Mouse (Mus musculus) stomach, embryonic 15.5 days (tissue): ENCODE data around the gene Fars2. TPM values are rescaled to one million over a fixed set of nuclear protein-coding genes. Genes with fewer than 3 reads are reported as not detected.

Source experiments
- ATAC-seq: fragments of 200-750 bp; cut with Nextera tagmentation; 2 replicates; pipeline ENCODE4 v1.8.0; 2017; ENCODE audit warnings: low read depth, moderate number of reproducible peaks, moderate TSS enrichment; ENCODE audit not compliant: insufficient read depth, low FRiP score
- H3K27ac ChIP-seq: fragments of 300-500 bp; sonication (generic); 2 replicates; pipeline ENCODE4 v1.5.1; 2015; ENCODE audit warnings: mild to moderate bottlenecking, inconsistent platforms
- H3K27me3 ChIP-seq: fragments of 300-500 bp; sonication (generic); replicated peaks from 2 replicates; pipeline ENCODE4 v1.6.1; 2015; ENCODE audit warnings: inconsistent platforms
- H3K36me3 ChIP-seq: fragments of 300-500 bp; sonication (generic); 2 replicates; pipeline ENCODE4 v1.6.1; 2015; ENCODE audit warnings: inconsistent platforms
- H3K4me1 ChIP-seq: fragments of 300-500 bp; sonication (generic); 2 replicates; pipeline ENCODE4 v1.6.1; 2015; ENCODE audit warnings: inconsistent platforms
- H3K4me2 ChIP-seq: fragments of 300-500 bp; sonication (generic); 2 replicates; pipeline ENCODE4 v1.6.1; 2015; ENCODE audit warnings: mild to moderate bottlenecking, inconsistent platforms
- H3K4me3 ChIP-seq: fragments of 300-500 bp; sonication (generic); replicated peaks from 2 replicates; pipeline ENCODE4 v1.5.1; 2015; ENCODE audit warnings: inconsistent platforms
- H3K9ac ChIP-seq: fragments of 300-500 bp; sonication (generic); 2 replicates; pipeline ENCODE4 v1.6.1; 2015; ENCODE audit warnings: inconsistent platforms
- H3K9me3 ChIP-seq: fragments of 300-500 bp; sonication (generic); 2 replicates; pipeline ENCODE4 v1.6.1; 2016; ENCODE audit warnings: inconsistent platforms
- WGBS: fragments of 180-500 bp; shearing (Covaris S2); methylation state at CpG from one replicate; pipeline ENCODE4 v1.1.7; 2015; 5-methylcytosine and 5-hydroxymethylcytosine counted together
- polyA plus RNA-seq: library from polyadenylated mRNA; unstranded; fragments of >200 nt; fragmentation: Nextera tagmentation; extraction: Ambion mirVana; gene quantifications from 2 replicates; pipeline ENCODE4 v1.2.1, GENCODE M21; 2015

The Fars2 gene
- polyA plus RNA-seq = 38.6 and 39.5 TPM in 2 replicates

- H3K9ac ChIP-seq = peak within 1 kb of the TSS; percentile 41
- peak within 1 kb of the TSS; percentile 70 for H3K4me2 ChIP-seq
- 0 out of 2 replicates have a peak, but pooled peaks cover 3% of the 10 kb centered on the region for H3K4me1 ChIP-seq
- H3K4me3 ChIP-seq = peak within 1 kb of the TSS; percentile 86
- WGBS = under 1% methylated on average over 66 of the region's 75 CpGs
- no peaks in the 10 kb centered on the region for H3K36me3 ChIP-seq
- no peaks in the 10 kb centered on the region for H3K27me3 ChIP-seq
- ATAC-seq = peak; percentile 99
- peak within 1 kb of the TSS; percentile 96 for H3K27ac ChIP-seq
- no peaks in the 10 kb centered on the region for H3K9me3 ChIP-seq
Observed at GRCm38 (mm10) chr13:36117143-36118014, at the start of gene Fars2, which contains the start of gene Lyrm4. Gene Fars2 (plus strand): TSS chr13:36117412. Gene Lyrm4 (minus strand): TSS chr13:36117526.

GRCm38 (mm10) chr13:36074484-36074883 lies 42.7 kb upstream of the Fars2 start:
- H3K4me1 ChIP-seq = no peaks in the 10 kb centered on the region
- H3K27me3 ChIP-seq = no peaks in the 10 kb centered on the region
- no peaks in the 10 kb centered on the region for H3K36me3 ChIP-seq
- no peaks in the 10 kb centered on the region for H3K9me3 ChIP-seq
- ATAC-seq = no peak
- no peak overlapping the region for H3K27ac ChIP-seq
- 78% methylated on average over 3 of the region's 3 CpGs for WGBS
- H3K9ac ChIP-seq = no peak overlapping the region
- no peak overlapping the region for H3K4me2 ChIP-seq
- no peak overlapping the region for H3K4me3 ChIP-seq

GRCm38 (mm10) chr13:36081591-36081990 lies 35.6 kb upstream of the Fars2 start:
- no peaks in the 10 kb centered on the region for H3K9me3 ChIP-seq
- no peak for ATAC-seq
- H3K27me3 ChIP-seq = no peaks in the 10 kb centered on the region
- no peaks in the 10 kb centered on the region; the same call in 1 of the 2 replicates for H3K36me3 ChIP-seq
- H3K9ac ChIP-seq = no peak overlapping the region
- H3K4me3 ChIP-seq = no peak overlapping the region
- H3K4me1 ChIP-seq = no peaks in the 10 kb centered on the region
- no peak overlapping the region for H3K27ac ChIP-seq
- no peak overlapping the region for H3K4me2 ChIP-seq
- WGBS = 91% methylated on average over 3 of the region's 3 CpGs

DNA sequence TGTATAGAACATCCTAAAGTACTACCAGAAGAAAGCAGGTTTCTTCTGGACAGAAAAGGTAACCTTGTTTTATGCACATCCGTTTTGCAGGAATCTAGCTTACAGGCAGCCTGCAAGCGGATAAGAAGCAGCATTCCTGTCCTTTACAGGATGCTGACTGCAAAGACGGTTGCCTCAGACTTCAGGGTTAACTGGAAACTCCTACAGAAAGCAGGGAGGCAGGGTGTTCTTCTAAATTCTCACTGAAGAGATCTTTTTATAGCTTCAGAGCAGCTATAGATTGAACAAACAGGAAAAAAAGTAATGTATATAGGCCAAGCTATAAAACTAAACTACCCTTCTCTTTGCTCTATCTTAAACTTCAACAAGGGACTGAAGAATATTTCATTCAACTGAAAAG lies 32.5 kb upstream of the Fars2 start:
- no peak overlapping the region for H3K9ac ChIP-seq
- no peaks in the 10 kb centered on the region for H3K27me3 ChIP-seq
- WGBS = 84% methylated on average over 3 of the region's 3 CpGs
- H3K9me3 ChIP-seq = no peaks in the 10 kb centered on the region
- H3K27ac ChIP-seq = no peak overlapping the region
- no peak overlapping the region for H3K4me2 ChIP-seq
- ATAC-seq = no peak
- H3K4me1 ChIP-seq = no peaks in the 10 kb centered on the region
- H3K36me3 ChIP-seq = no peaks in the 10 kb centered on the region; the same call in 1 of the 2 replicates
- H3K4me3 ChIP-seq = no peak overlapping the region

DNA sequence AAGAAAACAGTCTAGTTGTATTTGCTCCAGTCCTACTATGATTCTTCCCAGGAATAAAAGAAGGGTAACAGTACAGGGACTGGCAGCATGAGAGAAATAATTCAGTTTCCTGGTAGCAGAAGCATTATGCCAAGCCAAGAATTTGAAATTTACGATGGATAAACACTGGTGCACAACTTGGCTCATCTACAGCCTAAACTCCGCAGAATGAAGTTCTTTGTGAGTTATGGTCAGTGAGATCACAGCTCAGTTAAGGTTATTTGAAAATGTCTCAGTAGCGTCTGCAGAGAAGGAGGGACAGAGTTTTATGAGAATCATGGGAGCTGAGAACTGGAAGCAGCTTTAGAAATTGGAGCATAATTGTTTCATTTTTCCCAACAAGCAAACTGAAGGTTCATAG lies 31.2 kb upstream of the Fars2 start:
- WGBS = 54% methylated on average over 3 of the region's 3 CpGs
- H3K9me3 ChIP-seq = no peaks in the 10 kb centered on the region
- ATAC-seq = no peak
- H3K4me3 ChIP-seq = no peak overlapping the region
- H3K36me3 ChIP-seq = no peaks in the 10 kb centered on the region; the same call in 1 of the 2 replicates
- H3K4me1 ChIP-seq = no peaks in the 10 kb centered on the region
- H3K27me3 ChIP-seq = no peaks in the 10 kb centered on the region
- no peak overlapping the region for H3K9ac ChIP-seq
- H3K27ac ChIP-seq = no peak overlapping the region
- H3K4me2 ChIP-seq = no peak overlapping the region

- Histone ChIP-seq H3K4me1 (no peaks in the 10 kb centered on the region), H3K27ac (no peak overlapping the region), H3K9me3 (no peaks in the 10 kb centered on the region), H3K4me2 (no peak overlapping the region), H3K9ac (no peak overlapping the region), H3K27me3 (no peaks in the 10 kb centered on the region), H3K36me3 (no peaks in the 10 kb centered on the region; the same call in 1 of the 2 replicates), H3K4me3 (no peak overlapping the region)
- peak; percentile 93; the same call in 1 of the 2 replicates for ATAC-seq
- 85% methylated on average over 5 of the region's 5 CpGs for WGBS
Observed at GRCm38 (mm10) chr13:36086608-36087391, 30.4 kb upstream of the Fars2 start.

- Histone ChIP-seq H3K4me3 (no peak overlapping the region), H3K27me3 (no peaks in the 10 kb centered on the region), H3K9me3 (no peaks in the 10 kb centered on the region), H3K9ac (no peak overlapping the region), H3K36me3 (no peaks in the 10 kb centered on the region), H3K4me1 (no peaks in the 10 kb centered on the region), H3K27ac (no peak overlapping the region), H3K4me2 (no peak overlapping the region)
- 80% methylated on average over 2 of the region's 2 CpGs for WGBS
- no peak for ATAC-seq
Observed at GRCm38 (mm10) chr13:36087427-36087826, 29.8 kb upstream of the Fars2 start.

GRCm38 (mm10) chr13:36088168-36088567 lies 29.0 kb upstream of the Fars2 start:
- Histone ChIP-seq H3K9me3 (no peaks in the 10 kb centered on the region), H3K27me3 (no peaks in the 10 kb centered on the region), H3K36me3 (no peaks in the 10 kb centered on the region), H3K27ac (no peak overlapping the region), H3K9ac (no peak overlapping the region), H3K4me3 (no peak overlapping the region), H3K4me2 (no peak overlapping the region), H3K4me1 (no peaks in the 10 kb centered on the region)
- 73% methylated on average over 4 of the region's 4 CpGs for WGBS
- ATAC-seq = no peak

DNA sequence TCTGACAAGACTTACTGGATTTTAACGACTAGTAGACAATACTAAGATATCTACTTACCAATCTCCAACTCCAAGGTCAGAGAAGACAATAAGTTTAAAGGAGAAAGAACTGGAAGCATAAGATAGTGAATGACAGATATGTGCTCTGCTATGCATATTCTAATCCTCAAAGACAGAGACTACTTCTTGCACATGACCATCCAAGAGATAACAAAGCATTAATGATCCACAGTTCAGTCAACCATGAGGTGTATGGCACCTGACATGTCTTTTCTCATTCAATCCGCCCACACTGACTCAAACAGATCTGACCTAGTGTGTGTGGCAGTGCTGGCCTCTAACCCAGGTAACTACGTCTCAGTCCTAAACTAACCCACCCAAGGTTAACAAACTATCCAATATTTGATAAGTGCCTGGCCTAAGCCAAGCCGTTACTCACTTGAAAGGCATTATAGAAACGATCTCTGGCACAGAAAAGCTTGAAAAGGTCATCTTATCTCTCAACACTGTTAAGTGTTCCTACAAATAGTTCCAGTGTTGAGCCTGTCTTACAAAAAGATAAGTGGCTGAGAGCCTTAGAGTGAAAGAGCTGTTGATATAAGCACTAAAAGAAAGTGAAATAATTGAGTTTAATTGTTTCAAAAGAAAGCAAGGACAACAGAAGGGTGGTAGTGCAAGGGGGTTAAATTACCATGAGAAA lies 20.4 kb upstream of the Fars2 start:
- no peak overlapping the region for H3K4me2 ChIP-seq
- 0 out of 2 replicates have a peak, but pooled peaks have one; percentile 58 for ATAC-seq
- no peaks in the 10 kb centered on the region for H3K36me3 ChIP-seq
- no peaks in the 10 kb centered on the region for H3K27me3 ChIP-seq
- H3K4me3 ChIP-seq = no peak overlapping the region
- 38% methylated on average over 5 of the region's 5 CpGs for WGBS
- H3K27ac ChIP-seq = no peak overlapping the region
- H3K9ac ChIP-seq = no peak overlapping the region
- H3K9me3 ChIP-seq = no peaks in the 10 kb centered on the region
- H3K4me1 ChIP-seq = no peaks in the 10 kb centered on the region

GRCm38 (mm10) chr13:36105591-36105990 lies 11.6 kb upstream of the Fars2 start:
- no peaks in the 10 kb centered on the region for H3K36me3 ChIP-seq
- ATAC-seq = no peak
- no peak overlapping the region for H3K4me3 ChIP-seq
- H3K4me1 ChIP-seq = no peaks in the 10 kb centered on the region
- H3K27me3 ChIP-seq = no peaks in the 10 kb centered on the region
- H3K9ac ChIP-seq = no peak overlapping the region
- no peak overlapping the region for H3K27ac ChIP-seq
- no peaks in the 10 kb centered on the region for H3K9me3 ChIP-seq
- WGBS = 77% methylated on average over 6 of the region's 6 CpGs
- H3K4me2 ChIP-seq = no peak overlapping the region

DNA sequence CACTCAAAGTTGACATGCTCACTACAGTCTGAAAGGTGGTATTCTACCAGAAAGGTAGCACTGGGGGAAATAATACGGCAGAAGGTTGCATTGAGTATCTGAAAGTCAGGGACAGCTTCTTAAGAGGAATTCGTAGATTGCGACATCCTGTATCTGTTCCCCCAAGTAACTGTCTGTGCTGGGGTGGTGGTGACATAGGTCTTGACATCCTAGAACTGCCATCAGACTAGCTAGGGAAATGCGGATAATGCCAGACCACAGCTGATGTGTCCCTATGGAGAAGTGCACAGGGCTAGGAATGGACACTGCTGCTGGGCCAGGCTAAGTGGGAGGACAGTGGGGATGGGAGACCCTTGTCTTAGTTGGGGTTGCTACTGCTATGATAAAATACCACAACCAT lies 8.7 kb upstream of the Fars2 start:
- 94% methylated on average over 4 of the region's 4 CpGs for WGBS
- H3K9me3 ChIP-seq = no peaks in the 10 kb centered on the region
- no peak for ATAC-seq
- no peaks in the 10 kb centered on the region for H3K27me3 ChIP-seq
- H3K27ac ChIP-seq = no peak overlapping the region
- no peaks in the 10 kb centered on the region for H3K36me3 ChIP-seq
- no peak overlapping the region for H3K4me3 ChIP-seq
- H3K4me2 ChIP-seq = no peak overlapping the region
- H3K4me1 ChIP-seq = no peaks in the 10 kb centered on the region
- H3K9ac ChIP-seq = no peak overlapping the region
